Mouse (Mus musculus) spleen, adult 2 months (tissue): ENCODE data around the gene Simc1.

Source experiments
- CTCF ChIP-seq: fragments of 200-500 bp; IDR thresholded peaks from 2 replicates; pipeline ENCODE4 v1.5.1; 2011; ENCODE audit warnings: mild to moderate bottlenecking, inconsistent platforms; ENCODE audit not compliant: insufficient read depth, insufficient read length, insufficient replicate concordance; ENCODE audit errors: extremely low read depth
- POLR2A ChIP-seq: fragments of 200-500 bp; IDR thresholded peaks from 2 replicates; pipeline ENCODE4 v1.6.1; 2011; ENCODE audit warnings: low read depth, low read length, inconsistent platforms

DNA sequence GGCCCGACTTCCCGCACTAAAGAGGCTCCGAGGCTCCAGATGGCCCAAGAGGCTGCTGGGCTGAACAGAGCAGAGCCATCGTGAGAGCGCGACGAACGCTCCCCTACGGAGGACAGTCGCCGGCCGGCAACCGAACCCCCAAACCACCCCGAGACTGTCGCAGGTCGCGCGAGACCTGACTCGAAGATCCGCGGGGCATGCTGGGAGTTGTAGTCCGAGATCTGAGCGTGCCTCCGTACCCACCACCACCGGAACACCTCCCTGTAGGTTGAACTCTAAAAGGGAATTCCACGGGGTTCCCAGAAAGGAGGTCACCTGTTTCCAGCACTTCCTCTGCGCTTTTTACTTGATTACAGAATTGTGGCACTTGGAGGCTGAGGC, 61.6 kb downstream of the Simc1 start, which contains the start of gene 4833439L19Rik:
- TF ChIP-seq CTCF, result no peak
- TF ChIP-seq POLR2A, result peak; percentile 88
